Mouse (Mus musculus): Measurements from ENCODE around the gene Tshb.

Tshb gene

GRCm38 (mm10) chr3:102738161-102738901 is 44.2 kb downstream of the Tshb start:
- no peak for DNase-seq (ENCODE audit: low read depth, low spot score)

- no peak for DNase-seq (ENCODE audit: low read depth, low spot score)
These were observed 45.4 kb downstream of the Tshb start for GRCm38 (mm10) chr3:102737106-102737505.

- no peak for DNase-seq (ENCODE audit: low read depth, low spot score)
These were observed 46.1 kb downstream of the Tshb start for GRCm38 (mm10) chr3:102736436-102736835.

- DNase-seq (ENCODE audit: low read depth, low spot score), result no peak
These were observed 46.9 kb downstream of the Tshb start for GRCm38 (mm10) chr3:102735638-102736037.

- no peak for DNase-seq (ENCODE audit: low read depth, low spot score)
These were observed 47.4 kb downstream of the Tshb start for GRCm38 (mm10) chr3:102735031-102735558.

- DNase-seq (ENCODE audit: low read depth, low spot score), result no peak
These were observed 48.0 kb downstream of the Tshb start, which contains the start of gene Tspan2 for GRCm38 (mm10) chr3:102734313-102735030. Gene Tspan2 (plus strand): TSS chr3:102734529.

GRCm38 (mm10) chr3:102733936-102734312 is 48.6 kb downstream of the Tshb start:
- DNase-seq (ENCODE audit: low read depth, low spot score), result no peak

- DNase-seq (ENCODE audit: low read depth, low spot score), result no peak
These were observed 49.5 kb downstream of the Tshb start for GRCm38 (mm10) chr3:102733050-102733449.

- no peak for DNase-seq (ENCODE audit: low read depth, low spot score)
These were observed 49.9 kb downstream of the Tshb start for GRCm38 (mm10) chr3:102732619-102733018.

- no peak for DNase-seq (ENCODE audit: low read depth, low spot score)
These were observed 51.4 kb downstream of the Tshb start for GRCm38 (mm10) chr3:102731112-102731511.

- no peak for DNase-seq (ENCODE audit: low read depth, low spot score)
These were observed 53.1 kb downstream of the Tshb start for GRCm38 (mm10) chr3:102729416-102729815.

All from skeletal muscle tissue, adult 2 months (tissue).